Mouse (Mus musculus): ENCODE measurements around the gene Zfp109. TPM values are rescaled to one million over a fixed set of nuclear protein-coding genes. Genes with fewer than 3 reads are reported as not detected.
A peak's percentile ranks its signal among the peaks of the same experiment; 100 is the strongest.
"Not testable (repeated sequence)": the region's sequence is repeated elsewhere in the genome, so short reads cannot be mapped to it uniquely, and the experiment has no call there.

Zfp109 gene
- total RNA-seq (2014; rRNA removed; ENCODE audit: low replicate concordance), result 2.7 and 6.6 TPM in 2 replicates
- 1.1 and 1.2 TPM in 2 replicates for polyA plus RNA-seq (2015; fragmentation: Nextera tagmentation; extraction: Ambion mirVana)

GRCm38 (mm10) chr7:24237040-24237791 is at the start of gene Zfp109:
Gene Zfp109 (minus strand): TSS chr7:24237560.
- TF ChIP-seq CTCF (IDR thresholded peaks at IDR 0.05; ENCODE audit: low read depth), result no peak
- TF ChIP-seq EP300 (IDR thresholded peaks at IDR 0.05; ENCODE audit: low read depth), result no peak
- H3K27ac ChIP-seq (ENCODE audit: low read depth), result no peak within 1 kb of the TSS
- peak; percentile 84 for ATAC-seq (ENCODE audit: insufficient read depth, low read depth)

GRCm38 (mm10) chr7:24286916-24287315 is 49.6 kb upstream of the Zfp109 start:
- H3K9me3 ChIP-seq (replicated peaks; ENCODE audit: control insufficient read depth, low read length), result peaks cover 4% of the 10 kb centered on the region; the same call in 1 of the 2 replicates
- H3K4me2 ChIP-seq (ENCODE audit: low read depth, low read length), result no peak overlapping the region
- H3K4me1 ChIP-seq (ENCODE audit: control insufficient read depth, insufficient read depth), result no peaks in the 10 kb centered on the region
- no peak overlapping the region for H3K4me3 ChIP-seq (ENCODE audit: low read depth, low read length)
- H3K9ac ChIP-seq (replicated peaks; ENCODE audit: low read depth, low read length), result no peak overlapping the region
- TF ChIP-seq CTCF (IDR thresholded peaks at IDR 0.05; ENCODE audit: low read depth), result no peak
- no peak for TF ChIP-seq EP300 (IDR thresholded peaks at IDR 0.05; ENCODE audit: low read depth)
- WGBS, result 64% methylated on average over 4 of the region's 4 CpGs
- no peaks in the 10 kb centered on the region for H3K27me3 ChIP-seq (ENCODE audit: control insufficient read depth, insufficient read depth, low read length)
- H3K36me3 ChIP-seq (replicated peaks; ENCODE audit: control insufficient read depth, insufficient read depth, low read length), result peaks cover 19% of the 10 kb centered on the region
- ATAC-seq (ENCODE audit: insufficient read depth, low read depth), result no peak
- no peak overlapping the region for H3K27ac ChIP-seq (ENCODE audit: low read depth)
- DNase-seq (ENCODE audit: low spot score), result no peak

More at GRCm38 (mm10) chr7:24237040-24237791, at the start of gene Zfp109:
- peak within 1 kb of the TSS; percentile 67 for H3K9ac ChIP-seq (replicated peaks; ENCODE audit: low read depth, low read length)
- peak within 1 kb of the TSS; percentile 77 for H3K4me2 ChIP-seq (ENCODE audit: low read depth, low read length)
- H3K27me3 ChIP-seq (ENCODE audit: control insufficient read depth, insufficient read depth, low read length), result no peaks in the 10 kb centered on the region
- H3K4me3 ChIP-seq (ENCODE audit: low read depth, low read length), result peak within 1 kb of the TSS; percentile 93
- H3K9me3 ChIP-seq (replicated peaks; ENCODE audit: control insufficient read depth, low read length), result no peaks in the 10 kb centered on the region
- 6% methylated on average over 28 of the region's 28 CpGs for WGBS
- 0 out of 2 replicates have a peak, but pooled peaks cover 6% of the 10 kb centered on the region for H3K4me1 ChIP-seq (ENCODE audit: control insufficient read depth, insufficient read depth)
- no peak for DNase-seq (ENCODE audit: low spot score)
- H3K36me3 ChIP-seq (replicated peaks; ENCODE audit: control insufficient read depth, insufficient read depth, low read length), result peaks cover under 1% of the 10 kb centered on the region; the same call in 1 of the 2 replicates

- Histone ChIP-seq H3K27me3 (ENCODE audit: control insufficient read depth, insufficient read depth, low read length) (no peaks in the 10 kb centered on the region), H3K4me2 (ENCODE audit: low read depth, low read length) (no peak overlapping the region), H3K27ac (ENCODE audit: low read depth) (no peak overlapping the region), H3K4me1 (ENCODE audit: control insufficient read depth, insufficient read depth) (no peaks in the 10 kb centered on the region), H3K9ac (replicated peaks; ENCODE audit: low read depth, low read length) (no peak overlapping the region), H3K9me3 (replicated peaks; ENCODE audit: control insufficient read depth, low read length) (peaks cover 4% of the 10 kb centered on the region; the same call in 1 of the 2 replicates), H3K4me3 (ENCODE audit: low read depth, low read length) (no peak overlapping the region), H3K36me3 (replicated peaks; ENCODE audit: control insufficient read depth, insufficient read depth, low read length) (peaks cover 11% of the 10 kb centered on the region)
- DNase-seq (ENCODE audit: low spot score), result no peak
- 42% methylated on average over 4 of the region's 4 CpGs for WGBS
- ATAC-seq (ENCODE audit: insufficient read depth, low read depth), result no peak
- no peak for TF ChIP-seq CTCF (IDR thresholded peaks at IDR 0.05; ENCODE audit: low read depth)
- TF ChIP-seq EP300 (IDR thresholded peaks at IDR 0.05; ENCODE audit: low read depth), result no peak
Measured at GRCm38 (mm10) chr7:24286090-24286489, 48.7 kb upstream of the Zfp109 start.

GRCm38 (mm10) chr7:24280858-24281145 is 43.4 kb upstream of the Zfp109 start:
- Histone ChIP-seq H3K9ac (replicated peaks; ENCODE audit: low read depth, low read length) (no peak overlapping the region), H3K27me3 (ENCODE audit: control insufficient read depth, insufficient read depth, low read length) (no peaks in the 10 kb centered on the region), H3K9me3 (replicated peaks; ENCODE audit: control insufficient read depth, low read length) (peaks cover 4% of the 10 kb centered on the region; the same call in 1 of the 2 replicates), H3K4me2 (ENCODE audit: low read depth, low read length) (no peak overlapping the region), H3K4me3 (ENCODE audit: low read depth, low read length) (no peak overlapping the region), H3K4me1 (ENCODE audit: control insufficient read depth, insufficient read depth) (no peaks in the 10 kb centered on the region), H3K36me3 (replicated peaks; ENCODE audit: control insufficient read depth, insufficient read depth, low read length) (no peaks in the 10 kb centered on the region), H3K27ac (ENCODE audit: low read depth) (no peak overlapping the region)
- WGBS, result 54% methylated on average over 4 of the region's 4 CpGs
- DNase-seq (ENCODE audit: low spot score), result no peak
- no peak for TF ChIP-seq EP300 (IDR thresholded peaks at IDR 0.05; ENCODE audit: low read depth)
- TF ChIP-seq CTCF (IDR thresholded peaks at IDR 0.05; ENCODE audit: low read depth), result no peak
- ATAC-seq (ENCODE audit: insufficient read depth, low read depth), result no peak

- Histone ChIP-seq H3K9me3 (replicated peaks; ENCODE audit: control insufficient read depth, low read length) (peaks cover 4% of the 10 kb centered on the region; the same call in 1 of the 2 replicates), H3K4me1 (ENCODE audit: control insufficient read depth, insufficient read depth) (no peaks in the 10 kb centered on the region), H3K36me3 (replicated peaks; ENCODE audit: control insufficient read depth, insufficient read depth, low read length) (peaks cover 2% of the 10 kb centered on the region), H3K4me3 (ENCODE audit: low read depth, low read length) (no peak overlapping the region), H3K4me2 (ENCODE audit: low read depth, low read length) (no peak overlapping the region), H3K9ac (replicated peaks; ENCODE audit: low read depth, low read length) (no peak overlapping the region), H3K27ac (ENCODE audit: low read depth) (no peak overlapping the region), H3K27me3 (ENCODE audit: control insufficient read depth, insufficient read depth, low read length) (no peaks in the 10 kb centered on the region)
- no peak for TF ChIP-seq CTCF (IDR thresholded peaks at IDR 0.05; ENCODE audit: low read depth)
- no peak for TF ChIP-seq EP300 (IDR thresholded peaks at IDR 0.05; ENCODE audit: low read depth)
- ATAC-seq (ENCODE audit: insufficient read depth, low read depth), result no peak
- 51% methylated on average over 10 of the region's 10 CpGs for WGBS
- DNase-seq (ENCODE audit: low spot score), result no peak
Measured at GRCm38 (mm10) chr7:24280031-24280857, 42.9 kb upstream of the Zfp109 start.

- ATAC-seq (ENCODE audit: insufficient read depth, low read depth); DNase-seq (ENCODE audit: low spot score); H3K27me3 ChIP-seq (ENCODE audit: control insufficient read depth, insufficient read depth, low read length); H3K27ac ChIP-seq (ENCODE audit: low read depth); H3K9me3 ChIP-seq (replicated peaks; ENCODE audit: control insufficient read depth, low read length); H3K9ac ChIP-seq (replicated peaks; ENCODE audit: low read depth, low read length); H3K4me2 ChIP-seq (ENCODE audit: low read depth, low read length); H3K4me1 ChIP-seq (ENCODE audit: control insufficient read depth, insufficient read depth); H3K4me3 ChIP-seq (ENCODE audit: low read depth, low read length): not testable (repeated sequence)
- H3K36me3 ChIP-seq (replicated peaks; ENCODE audit: control insufficient read depth, insufficient read depth, low read length), result peaks cover 14% of the 10 kb centered on the region
- 83% methylated on average over 3 of the region's 3 CpGs for WGBS
Measured at GRCm38 (mm10) chr7:24278771-24279170, 41.4 kb upstream of the Zfp109 start.

All from heart, postnatal 0 days (tissue).